Mouse (Mus musculus): ENCODE data around the gene Rnase12.

Rnase12 gene

GRCm38 (mm10) chr14:51083805-51084204 is 26.3 kb upstream of the Rnase12 start:
- no peak for DNase-seq

- peak; percentile 63 to 71 for DNase-seq
Measured at GRCm38 (mm10) chr14:51082599-51083581, 25.4 kb upstream of the Rnase12 start.

- no peak for DNase-seq
Measured at GRCm38 (mm10) chr14:51081035-51081434, 23.6 kb upstream of the Rnase12 start.

GRCm38 (mm10) chr14:51079180-51079579 is 21.7 kb upstream of the Rnase12 start:
- no peak for DNase-seq

- DNase-seq = no peak
Measured at GRCm38 (mm10) chr14:51074335-51074734, 16.9 kb upstream of the Rnase12 start, which contains the start of gene Olfr750. Gene Olfr750 (minus strand): TSS chr14:51074435.

GRCm38 (mm10) chr14:51069617-51070016 is 12.2 kb upstream of the Rnase12 start:
- peak; percentile 31 to 67 for DNase-seq

- DNase-seq = no peak
Measured at GRCm38 (mm10) chr14:51068956-51069355, 11.5 kb upstream of the Rnase12 start.

GRCm38 (mm10) chr14:51060761-51061160 is 3.3 kb upstream of the Rnase12 start:
- no peak for DNase-seq

- DNase-seq = no peak
Measured at GRCm38 (mm10) chr14:51054243-51055237, 2.9 kb downstream of the Rnase12 start.

- DNase-seq = no peak
Measured at GRCm38 (mm10) chr14:51053176-51053575, 4.3 kb downstream of the Rnase12 start.

GRCm38 (mm10) chr14:51051941-51052340 is 5.5 kb downstream of the Rnase12 start:
- no peak for DNase-seq

- no peak for DNase-seq
Measured at GRCm38 (mm10) chr14:51050063-51050462, 7.4 kb downstream of the Rnase12 start, which contains the start of gene Rnase11. Gene Rnase11 (minus strand): TSS chr14:51050163.

GRCm38 (mm10) chr14:51047846-51048245 is 9.6 kb downstream of the Rnase12 start:
- DNase-seq = no peak

GRCm38 (mm10) chr14:51041769-51042168 is 15.7 kb downstream of the Rnase12 start, which contains the start of gene Rnase9:
Gene Rnase9 (minus strand): TSS chr14:51041869.
- no peak for DNase-seq

- no peak for DNase-seq
Measured at GRCm38 (mm10) chr14:51036214-51036613, 21.2 kb downstream of the Rnase12 start.

GRCm38 (mm10) chr14:51035206-51035605 is 22.3 kb downstream of the Rnase12 start:
- DNase-seq = no peak

- DNase-seq = peak; percentile 7 to 19
Measured at GRCm38 (mm10) chr14:51027387-51028155, 29.9 kb downstream of the Rnase12 start.

- DNase-seq = peak; percentile 75 to 77
Measured at GRCm38 (mm10) chr14:51026391-51027133, 30.9 kb downstream of the Rnase12 start.

- DNase-seq = no peak
Measured at GRCm38 (mm10) chr14:51024820-51025219, 32.6 kb downstream of the Rnase12 start.

GRCm38 (mm10) chr14:51023457-51023856 is 34.0 kb downstream of the Rnase12 start:
- no peak for DNase-seq

- no peak for DNase-seq
Measured at GRCm38 (mm10) chr14:51017256-51017655, 40.2 kb downstream of the Rnase12 start.
